8 mouse cellular contexts compared by ENCODE assay signal in the genomic region with DNA sequence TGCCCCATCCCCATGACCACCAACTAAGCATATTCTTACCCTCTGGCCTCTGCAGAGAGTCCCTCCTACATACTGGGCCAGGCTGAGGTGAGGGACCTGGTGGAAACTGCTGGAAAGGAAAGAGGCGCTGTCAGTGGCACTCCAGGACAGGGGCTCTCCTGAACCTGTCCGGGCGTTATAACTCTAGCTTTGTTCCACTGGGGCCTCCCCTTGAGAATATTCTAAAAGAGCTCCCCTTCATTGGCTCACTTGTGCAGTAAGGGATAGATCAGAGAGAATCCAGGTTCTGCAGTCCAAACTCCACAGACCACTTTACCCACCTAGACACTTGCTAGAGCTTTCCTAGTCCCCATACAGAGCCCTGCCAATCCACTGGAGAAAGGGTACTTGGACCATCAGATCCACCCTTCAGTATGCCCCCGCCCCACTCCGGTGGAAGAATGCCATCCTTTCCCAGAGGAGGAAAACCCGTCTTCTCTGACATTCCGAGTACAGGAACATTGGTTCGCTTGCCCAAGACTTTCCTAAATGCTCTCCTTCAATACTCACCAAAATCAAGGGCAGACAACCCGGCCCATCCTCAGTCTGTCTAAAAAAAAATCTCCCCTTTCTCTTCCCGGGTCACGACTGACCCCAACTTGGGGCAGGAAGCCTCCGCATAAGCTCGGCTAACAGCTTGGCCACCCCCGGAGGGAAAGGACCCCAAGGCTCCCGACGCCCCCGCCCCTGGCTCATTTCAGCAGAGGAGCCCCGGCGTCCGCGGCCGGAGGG. TPM values are rescaled to one million over a fixed set of nuclear protein-coding genes. Genes with fewer than 3 reads are reported as not detected.
DNase-seq lines count a peak whose midpoint lies in the region; ATAC-seq lines count a peak whose summit lies in the region.

No protein-coding gene starts in this region.

- peak; percentile 57 for DNase-seq in cerebellum, adult 9-10 months
- no peak for DNase-seq in cerebellum, adult 8-10 months
- peak; percentile 32 for DNase-seq in right cerebral cortex, postnatal 4 days
- no peak for DNase-seq in right cerebral cortex, adult 18-20 months
- DNase-seq in intestine, embryonic 14.5 days (ENCODE audit: low spot score): no peak
- DNase-seq in ovary, postnatal 10 days (ENCODE audit: low spot score): no peak
- DNase-seq in spleen, postnatal 10 days (ENCODE audit: low spot score in 2 of 2): no peak

- H3K4me3 ChIP-seq in intestine, embryonic 14.5 days (ENCODE audit: low read depth, low read length): peak overlapping the region; percentile 47
- H3K4me3 ChIP-seq in neural tube, embryonic 13.5 days: peak overlapping the region; percentile 53

- H3K9ac ChIP-seq in intestine, embryonic 14.5 days (ENCODE audit: low read length): peak overlapping the region; percentile 33
- peak overlapping the region; percentile 78 for H3K9ac ChIP-seq in neural tube, embryonic 13.5 days

- H3K4me1 ChIP-seq in intestine, embryonic 14.5 days (replicated peaks; ENCODE audit: control insufficient read depth, insufficient read depth, low read length): peaks cover 19% of the 10 kb centered on the region
- H3K4me1 ChIP-seq in neural tube, embryonic 13.5 days (replicated peaks): peaks cover 29% of the 10 kb centered on the region

- H3K36me3 ChIP-seq in intestine, embryonic 14.5 days (ENCODE audit: control insufficient read depth, insufficient read depth, low read length): no peaks in the 10 kb centered on the region
- no peaks in the 10 kb centered on the region for H3K36me3 ChIP-seq in neural tube, embryonic 13.5 days

- no peak overlapping the region for H3K27ac ChIP-seq in intestine, embryonic 14.5 days (ENCODE audit: low read depth)
- peak overlapping the region; percentile 57 for H3K27ac ChIP-seq in neural tube, embryonic 13.5 days (replicated peaks)

- H3K9me3 ChIP-seq in intestine, embryonic 14.5 days (ENCODE audit: control insufficient read depth, low read length): no peaks in the 10 kb centered on the region
- no peaks in the 10 kb centered on the region for H3K9me3 ChIP-seq in neural tube, embryonic 13.5 days

- H3K4me2 ChIP-seq in intestine, embryonic 14.5 days (ENCODE audit: low read length): peak overlapping the region; percentile 95
- peak overlapping the region; percentile 91 for H3K4me2 ChIP-seq in neural tube, embryonic 13.5 days

- ATAC-seq in intestine, embryonic 14.5 days (replicated peaks; ENCODE audit: low FRiP score, low TSS enrichment, low read depth): no peak
- no peak for ATAC-seq in neural tube, embryonic 13.5 days (ENCODE audit: low read depth)

- 10% methylated on average over 22 of the region's 22 CpGs for WGBS in intestine, embryonic 14.5 days
- WGBS in neural tube, embryonic 13.5 days: 8% methylated on average over 22 of the region's 22 CpGs

- H3K27me3 ChIP-seq in intestine, embryonic 14.5 days (replicated peaks; ENCODE audit: control insufficient read depth, insufficient read depth, low read length): peaks cover 4% of the 10 kb centered on the region; the same call in 1 of the 2 replicates
- H3K27me3 ChIP-seq in neural tube, embryonic 13.5 days: peaks cover 52% of the 10 kb centered on the region

RNA-seq across cellular contexts. Expression of a gene that starts 0.7 kb away (rescaled TPM):
- polyA plus RNA-seq in intestine, embryonic 14.5 days (2014; fragmentation: Nextera tagmentation; extraction: Ambion mirVana): 16.4 and 17.1 TPM in 2 replicates
- polyA plus RNA-seq in neural tube, embryonic 13.5 days (2015; fragmentation: Nextera tagmentation; extraction: Ambion mirVana): 8.5 and 12.5 TPM in 2 replicates

RNA-seq across cellular contexts. Expression of a gene that starts 13.7 kb away (rescaled TPM):
- polyA plus RNA-seq in intestine, embryonic 14.5 days (2014; fragmentation: Nextera tagmentation; extraction: Ambion mirVana): 0.11 and 0.19 TPM in 2 replicates
- polyA plus RNA-seq in neural tube, embryonic 13.5 days (2015; fragmentation: Nextera tagmentation; extraction: Ambion mirVana): 0.14 TPM in 1 of 2 replicates, not detected in the other

RNA-seq across cellular contexts. Expression of a gene that starts 22.6 kb away (rescaled TPM):
- 65.3 and 67.1 TPM in 2 replicates for polyA plus RNA-seq in intestine, embryonic 14.5 days (2014; fragmentation: Nextera tagmentation; extraction: Ambion mirVana)
- polyA plus RNA-seq in neural tube, embryonic 13.5 days (2015; fragmentation: Nextera tagmentation; extraction: Ambion mirVana): 52.0 and 54.0 TPM in 2 replicates

RNA-seq across cellular contexts. Expression of a gene that starts 24.9 kb away (rescaled TPM):
- polyA plus RNA-seq in intestine, embryonic 14.5 days (2014; fragmentation: Nextera tagmentation; extraction: Ambion mirVana): 13.3 and 13.5 TPM in 2 replicates
- 0.30 and 1.7 TPM in 2 replicates for polyA plus RNA-seq in neural tube, embryonic 13.5 days (2015; fragmentation: Nextera tagmentation; extraction: Ambion mirVana)

RNA-seq across cellular contexts. Expression of a gene that starts 39.5 kb away (rescaled TPM):
- polyA plus RNA-seq in intestine, embryonic 14.5 days (2014; fragmentation: Nextera tagmentation; extraction: Ambion mirVana): 28.0 and 33.0 TPM in 2 replicates
- polyA plus RNA-seq in neural tube, embryonic 13.5 days (2015; fragmentation: Nextera tagmentation; extraction: Ambion mirVana): 5.6 and 7.5 TPM in 2 replicates

Comparison
In these comparisons a context has a peak if more than half of its experiments do, and no peak if none do; other contexts are left out.
1. DNase-seq: peak in cerebellum, adult 9-10 months (single experiment) and right cerebral cortex, postnatal 4 days (single experiment); none in cerebellum, adult 8-10 months (single experiment), right cerebral cortex, adult 18-20 months (single experiment), intestine, embryonic 14.5 days (single experiment), ovary, postnatal 10 days (single experiment) and spleen, postnatal 10 days (0 of 2).